Mouse (Mus musculus) C2C12 (cell line): ENCODE results near the gene Mydgf. TPM values are rescaled to one million over a fixed set of nuclear protein-coding genes. Genes with fewer than 3 reads are reported as not detected.

Source experiments
- H3K27me3 ChIP-seq: one replicate; pipeline ENCODE4 v1.6.1; 2011; ENCODE audit not compliant: control insufficient read depth, insufficient read depth, insufficient read length
- H3K36me3 ChIP-seq: one replicate; pipeline ENCODE4 v1.6.1; 2011; ENCODE audit not compliant: control insufficient read depth, insufficient read depth
- H3K4me3 ChIP-seq: one replicate; pipeline ENCODE4 v1.5.1; 2011; ENCODE audit warnings: mild to moderate bottlenecking, control low read depth; ENCODE audit not compliant: poor library complexity, insufficient read depth, severe bottlenecking
- H3K79me2 ChIP-seq: one replicate; pipeline ENCODE4 v1.6.1; 2011; ENCODE audit not compliant: control insufficient read depth, insufficient read depth
- H3K79me3 ChIP-seq: one replicate; pipeline ENCODE4 v1.6.1; 2011; ENCODE audit warnings: low read depth, control low read depth
- H3ac ChIP-seq: one replicate; pipeline ENCODE3; 2011; ENCODE audit warnings: low read depth; ENCODE audit not compliant: control insufficient read depth, insufficient read length
- CEBPB ChIP-seq: IDR thresholded peaks from one replicate; pipeline ENCODE4 v1.6.1; 2011; ENCODE audit warnings: low read depth, mild to moderate bottlenecking, control low read depth, moderate library complexity
- CTCF ChIP-seq: IDR thresholded peaks from one replicate; pipeline ENCODE4 v1.5.1; 2011; ENCODE audit not compliant: control insufficient read depth, insufficient read depth, insufficient read length
- FOSL1 ChIP-seq: IDR thresholded peaks from one replicate; pipeline ENCODE4 v1.8.0; 2011; ENCODE audit warnings: mild to moderate bottlenecking, low read length; ENCODE audit not compliant: poor library complexity, insufficient read depth, severe bottlenecking
- MAX ChIP-seq: IDR thresholded peaks from one replicate; pipeline ENCODE4 v1.6.1; 2011; ENCODE audit warnings: mild to moderate bottlenecking, control low read depth
- MYOD1 ChIP-seq: IDR thresholded peaks from one replicate; pipeline ENCODE4 v1.6.1; 2011; ENCODE audit warnings: low read depth; ENCODE audit not compliant: control insufficient read depth, insufficient read length
- MYOG ChIP-seq: IDR thresholded peaks from one replicate; pipeline ENCODE4 v1.6.1; 2011; ENCODE audit not compliant: control insufficient read depth, insufficient read length; ENCODE audit errors: extremely low read depth
- USF1 ChIP-seq: IDR thresholded peaks from one replicate; pipeline ENCODE4 v1.6.1; 2011; ENCODE audit warnings: low read depth, mild to moderate bottlenecking, control low read depth, moderate library complexity
- polyA plus RNA-seq: library from polyadenylated mRNA; unstranded; fragments of >200 nt; fragmentation: generic; extraction: Trizol; gene quantifications from one replicate; pipeline ENCODE4 v1.2.1, GENCODE M21; 2012; ENCODE audit warnings: missing spikeins

Mydgf gene
- polyA plus RNA-seq, 1 experiment, result 106 TPM

DNA sequence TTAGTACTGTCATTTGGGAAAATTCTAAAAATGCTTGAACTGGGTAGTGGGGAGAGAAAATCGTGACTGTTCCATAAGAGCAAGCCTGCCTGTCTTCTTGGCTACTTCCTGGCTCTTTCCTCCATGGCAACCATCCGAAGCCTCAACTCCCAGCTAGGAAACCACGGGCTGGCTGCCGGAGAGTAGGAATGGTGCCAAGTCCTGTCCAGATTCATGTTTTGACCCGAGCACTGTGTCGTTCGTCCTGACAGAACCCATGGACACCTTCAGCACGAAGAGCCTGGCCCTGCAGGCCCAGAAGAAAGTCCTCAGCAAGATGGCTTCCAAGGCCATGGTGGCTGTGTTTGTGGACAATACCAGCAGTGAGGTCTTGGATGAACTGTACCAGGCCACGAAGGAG, 12.3 kb downstream of the Mydgf start:
- no peak overlapping the region for H3ac ChIP-seq
- no peaks in the 10 kb centered on the region for H3K79me3 ChIP-seq
- H3K27me3 ChIP-seq, result no peaks in the 10 kb centered on the region
- H3K4me3 ChIP-seq, result no peak overlapping the region
- H3K79me2 ChIP-seq, result no peaks in the 10 kb centered on the region
- TF ChIP-seq CTCF, result no peak
- TF ChIP-seq MAX, result no peak
- no peak for TF ChIP-seq MYOD1
- TF ChIP-seq USF1, result no peak
- no peak for TF ChIP-seq CEBPB
- no peak for TF ChIP-seq FOSL1
- H3K36me3 ChIP-seq, result peaks cover 4% of the 10 kb centered on the region

DNA sequence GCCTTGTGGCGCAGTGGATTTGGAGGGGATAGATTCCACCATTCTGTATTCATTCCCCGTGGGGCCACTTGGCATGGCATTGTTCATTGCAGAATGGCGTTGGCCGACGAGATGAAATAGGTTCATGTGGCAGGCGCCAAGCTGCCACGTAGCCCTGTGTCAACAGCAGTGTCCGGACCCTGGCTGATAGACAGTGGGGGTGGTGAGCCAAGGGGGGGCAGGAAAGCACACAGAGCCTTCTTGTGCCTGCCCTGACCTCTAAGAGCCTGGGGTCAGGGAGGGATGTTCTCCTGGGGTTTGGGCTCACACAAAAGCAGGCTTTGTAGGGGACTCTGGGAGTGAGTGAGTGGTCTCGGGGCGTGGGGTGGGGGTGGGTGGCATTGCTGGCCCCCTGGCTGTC, 13.1 kb downstream of the Mydgf start:
- no peaks in the 10 kb centered on the region for H3K36me3 ChIP-seq
- no peaks in the 10 kb centered on the region for H3K79me3 ChIP-seq
- H3K79me2 ChIP-seq, result no peaks in the 10 kb centered on the region
- H3K27me3 ChIP-seq, result no peaks in the 10 kb centered on the region
- no peak overlapping the region for H3K4me3 ChIP-seq
- no peak overlapping the region for H3ac ChIP-seq
- TF ChIP-seq USF1 (no peak), MYOD1 (no peak), FOSL1 (no peak), MAX (no peak), CTCF (no peak), CEBPB (no peak), MYOG (no peak)

DNA sequence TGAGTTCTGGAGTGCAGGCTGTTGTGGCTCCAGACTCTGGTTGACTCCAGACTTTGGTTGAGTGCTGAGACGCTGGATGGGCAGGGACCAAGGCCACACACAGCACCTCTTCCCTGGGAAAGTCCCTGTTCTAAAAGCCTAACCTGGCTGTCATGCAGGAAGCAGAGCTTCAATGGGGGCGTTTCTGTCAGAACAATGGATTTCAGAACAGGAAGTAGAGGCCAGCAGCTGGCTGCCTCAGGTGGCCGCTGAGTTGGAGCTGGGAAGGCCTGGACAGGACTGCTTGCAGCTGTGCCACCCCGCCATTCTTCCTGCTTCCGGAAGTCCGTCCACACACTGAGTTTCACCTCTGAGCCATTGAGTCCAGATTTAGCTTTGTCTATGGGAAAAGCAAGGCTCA, 13.9 kb downstream of the Mydgf start:
- TF ChIP-seq MYOG (no peak), CEBPB (no peak), MYOD1 (no peak), CTCF (no peak), FOSL1 (no peak), USF1 (no peak), MAX (no peak)
- no peaks in the 10 kb centered on the region for H3K79me2 ChIP-seq
- no peaks in the 10 kb centered on the region for H3K36me3 ChIP-seq
- H3K4me3 ChIP-seq, result no peak overlapping the region
- no peak overlapping the region for H3ac ChIP-seq
- H3K27me3 ChIP-seq, result no peaks in the 10 kb centered on the region
- no peaks in the 10 kb centered on the region for H3K79me3 ChIP-seq

DNA sequence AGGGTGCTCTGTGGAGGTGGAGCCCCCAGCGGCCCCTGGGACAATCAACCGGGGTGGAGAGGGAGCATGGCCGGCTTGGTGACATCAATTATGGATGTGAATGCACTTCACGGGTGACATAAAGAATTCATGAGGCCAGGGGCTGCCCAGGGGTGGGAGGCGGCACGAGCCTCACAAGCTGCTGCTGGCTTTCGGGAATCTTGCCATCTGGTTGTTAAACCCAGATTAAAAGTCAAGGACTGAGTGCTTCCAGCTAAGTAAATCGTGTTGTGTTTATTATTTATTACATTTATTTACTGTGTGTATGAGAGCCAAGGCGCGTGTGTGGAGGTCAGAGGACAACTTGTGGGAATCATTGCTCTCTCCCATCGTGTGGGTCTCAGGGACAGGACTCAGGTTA, 18.0 kb downstream of the Mydgf start:
- no peak overlapping the region for H3K4me3 ChIP-seq
- no peak overlapping the region for H3ac ChIP-seq
- H3K79me3 ChIP-seq, result no peaks in the 10 kb centered on the region

DNA sequence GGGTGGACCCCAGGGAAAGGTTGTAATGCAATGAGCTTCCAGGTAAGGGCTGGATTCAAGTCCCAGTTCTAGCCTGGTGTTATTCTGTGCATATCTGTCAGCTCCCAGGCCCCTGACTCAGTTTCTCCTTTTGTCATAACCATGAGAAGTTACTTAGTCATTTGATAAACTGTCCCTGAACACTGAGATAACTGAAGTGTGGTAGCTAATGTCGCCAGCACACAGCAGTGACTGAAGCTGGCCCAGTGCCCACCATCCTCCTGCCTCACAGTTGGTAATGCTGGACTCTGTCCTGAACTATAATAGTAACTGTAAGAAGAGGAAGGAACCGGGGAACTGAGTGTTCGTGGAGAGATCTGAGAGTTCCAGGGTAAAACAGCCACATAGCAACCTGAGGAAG, 19.2 kb downstream of the Mydgf start:
- no peak for TF ChIP-seq MYOG
- TF ChIP-seq USF1, result no peak
- no peak for TF ChIP-seq CTCF
- no peak for TF ChIP-seq MYOD1
- no peak for TF ChIP-seq MAX
- no peak for TF ChIP-seq CEBPB
- TF ChIP-seq FOSL1, result no peak
- Histone ChIP-seq H3ac (no peak overlapping the region), H3K27me3 (no peaks in the 10 kb centered on the region), H3K79me3 (no peaks in the 10 kb centered on the region), H3K79me2 (no peaks in the 10 kb centered on the region), H3K4me3 (no peak overlapping the region), H3K36me3 (no peaks in the 10 kb centered on the region)

More for the DNA sequence above, 18.0 kb downstream of the Mydgf start:
- TF ChIP-seq CTCF (no peak), MYOG (no peak), MAX (no peak), MYOD1 (no peak), CEBPB (no peak)
- no peaks in the 10 kb centered on the region for H3K79me2 ChIP-seq
- no peaks in the 10 kb centered on the region for H3K36me3 ChIP-seq
- no peaks in the 10 kb centered on the region for H3K27me3 ChIP-seq

DNA sequence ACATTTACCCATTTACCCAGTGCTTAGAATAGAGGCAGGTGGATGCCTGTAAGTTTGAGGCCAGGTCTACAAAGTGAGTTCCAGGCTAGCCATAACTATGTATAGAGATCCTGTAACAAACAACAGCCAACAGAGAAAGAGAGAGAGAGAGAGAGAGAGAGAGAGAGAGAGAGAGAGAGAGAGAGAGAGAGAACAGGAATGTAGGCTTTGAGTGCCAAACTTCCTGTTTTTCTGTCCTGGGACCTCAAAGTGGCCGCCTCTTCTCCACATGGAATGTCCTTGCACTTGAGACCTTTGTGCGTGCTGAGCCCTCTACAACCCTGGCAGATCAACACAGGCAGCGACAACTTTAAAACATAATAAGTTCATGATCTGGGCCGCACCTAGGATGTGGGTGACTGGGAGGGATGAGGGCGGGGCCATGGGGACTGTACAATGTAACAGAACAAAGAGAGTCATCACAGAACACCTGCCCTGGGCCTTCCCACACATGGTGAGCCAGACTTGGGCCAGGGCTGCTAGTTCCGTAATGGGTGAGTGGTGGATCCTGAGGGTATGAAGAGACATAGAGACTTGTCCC, 20.1 kb downstream of the Mydgf start:
- Histone ChIP-seq H3K79me3 (no peaks in the 10 kb centered on the region), H3K36me3 (no peaks in the 10 kb centered on the region), H3K4me3 (no peak overlapping the region), H3ac (no peak overlapping the region), H3K79me2 (no peaks in the 10 kb centered on the region), H3K27me3 (no peaks in the 10 kb centered on the region)
- TF ChIP-seq MAX (no peak), CEBPB (no peak), FOSL1 (no peak), MYOG (no peak), CTCF (no peak), USF1 (no peak), MYOD1 (no peak)
